Mouse (Mus musculus): Measurements from ENCODE around the gene Foxc2. TPM values are rescaled to one million over a fixed set of nuclear protein-coding genes. Genes with fewer than 3 reads are reported as not detected.
"Not testable (repeated sequence)": the region's sequence is repeated elsewhere in the genome, so short reads cannot be mapped to it uniquely, and the experiment has no call there.

Gene Foxc2
- polyA plus RNA-seq, 2 experiments: 0.06 TPM

GRCm38 (mm10) chr8:121134102-121134501 lies 18.1 kb downstream of the Foxc2 start:
- ATAC-seq (ENCODE audit: insufficient read depth) (no peak), DNase-seq (ENCODE audit: low read depth in 3 of 3, low spot score in 3 of 3) (no peak)
- peaks cover 15% of the 10 kb centered on the region for H3K27me3 ChIP-seq (ENCODE audit: control insufficient read depth, insufficient read depth, low read length)
- H3K27ac ChIP-seq: no peak overlapping the region
- H3K9ac ChIP-seq (replicated peaks): no peak overlapping the region
- no peaks in the 10 kb centered on the region for H3K4me1 ChIP-seq (replicated peaks; ENCODE audit: control insufficient read depth in 2 of 2, insufficient read depth in 2 of 2, low read length in 1 of 2)
- TF ChIP-seq CTCF (IDR thresholded peaks at IDR 0.05; ENCODE audit: low read depth) (no peak), EP300 (IDR thresholded peaks at IDR 0.05; ENCODE audit: low read depth) (no peak)
- no peak overlapping the region for H3K4me3 ChIP-seq (ENCODE audit: insufficient read depth in 1 of 2, low read depth in 2 of 2, low read length in 2 of 2)
- no peaks in the 10 kb centered on the region for H3K36me3 ChIP-seq (replicated peaks; ENCODE audit: control insufficient read depth, insufficient read depth, low read depth)
- H3K9me3 ChIP-seq (ENCODE audit: control insufficient read depth, low read length): no peaks in the 10 kb centered on the region; the same call in 1 of the 2 replicates
- H3K4me2 ChIP-seq (ENCODE audit: low read depth): no peak overlapping the region
- WGBS (ENCODE audit: insufficient replicate concordance): 60% methylated on average over 10 of the region's 10 CpGs

DNA sequence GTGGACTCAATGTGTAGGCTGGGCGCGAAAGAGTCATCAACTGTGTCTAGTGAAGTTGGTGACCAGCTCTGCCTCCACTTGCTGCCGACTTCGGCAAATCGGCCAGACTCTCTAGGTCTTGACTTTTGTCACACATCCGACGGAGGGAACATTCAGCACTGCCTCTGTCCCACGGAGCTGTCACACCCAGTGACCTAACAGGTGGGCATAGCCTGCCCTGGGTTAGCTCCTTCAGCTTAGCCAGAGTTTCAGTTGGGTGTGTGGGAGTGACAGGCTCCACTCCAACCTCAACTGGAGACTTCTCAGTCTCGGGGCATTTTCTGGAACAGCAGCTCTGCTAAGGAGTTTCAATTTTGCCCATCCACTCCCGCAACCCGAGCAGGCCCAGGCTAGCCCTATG lies 18.5 kb downstream of the Foxc2 start:
- no peak overlapping the region for H3K4me3 ChIP-seq (ENCODE audit: insufficient read depth in 1 of 2, low read depth in 2 of 2, low read length in 2 of 2)
- DNase-seq (ENCODE audit: low read depth in 3 of 3, low spot score in 3 of 3) (no peak), ATAC-seq (ENCODE audit: insufficient read depth) (no peak)
- WGBS (ENCODE audit: insufficient replicate concordance): 68% methylated on average over 11 of the region's 11 CpGs
- no peaks in the 10 kb centered on the region for H3K4me1 ChIP-seq (replicated peaks; ENCODE audit: control insufficient read depth in 2 of 2, insufficient read depth in 2 of 2, low read length in 1 of 2)
- no peak overlapping the region for H3K4me2 ChIP-seq (ENCODE audit: low read depth)
- no peak overlapping the region for H3K9ac ChIP-seq (replicated peaks)
- H3K27ac ChIP-seq: no peak overlapping the region
- H3K36me3 ChIP-seq (replicated peaks; ENCODE audit: control insufficient read depth, insufficient read depth, low read depth): no peaks in the 10 kb centered on the region
- peaks cover 11% of the 10 kb centered on the region for H3K27me3 ChIP-seq (ENCODE audit: control insufficient read depth, insufficient read depth, low read length)
- no peaks in the 10 kb centered on the region; the same call in 1 of the 2 replicates for H3K9me3 ChIP-seq (ENCODE audit: control insufficient read depth, low read length)
- TF ChIP-seq CTCF (IDR thresholded peaks at IDR 0.05; ENCODE audit: low read depth) (no peak), EP300 (IDR thresholded peaks at IDR 0.05; ENCODE audit: low read depth) (no peak)

DNA sequence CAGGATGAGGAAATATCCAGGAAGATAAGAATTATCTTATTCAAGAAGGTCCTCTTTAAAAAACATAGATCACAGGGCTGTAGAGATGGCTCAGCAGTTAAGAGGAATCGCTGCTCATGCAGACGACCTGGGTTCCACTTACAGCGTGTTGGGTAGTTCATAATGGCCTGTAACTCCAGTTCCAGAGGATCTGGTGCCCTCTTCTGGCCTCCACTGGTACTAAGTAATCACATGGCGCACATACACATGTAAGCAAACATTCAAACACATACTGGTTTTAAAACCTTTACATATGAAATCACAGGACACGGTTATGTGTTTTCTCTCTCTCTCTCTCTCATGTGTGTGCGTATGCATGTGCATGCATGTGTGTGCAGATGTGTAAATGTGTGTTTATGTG lies 20.9 kb downstream of the Foxc2 start:
- TF ChIP-seq CTCF (IDR thresholded peaks at IDR 0.05; ENCODE audit: low read depth): 0 out of 2 replicates have a peak, but pooled peaks have one; percentile 3
- no peak for TF ChIP-seq EP300 (IDR thresholded peaks at IDR 0.05; ENCODE audit: low read depth)
- Histone ChIP-seq H3K9me3 (ENCODE audit: control insufficient read depth, low read length) (no peaks in the 10 kb centered on the region; the same call in 1 of the 2 replicates), H3K36me3 (replicated peaks; ENCODE audit: control insufficient read depth, insufficient read depth, low read depth) (no peaks in the 10 kb centered on the region), H3K27ac (no peak overlapping the region), H3K4me3 (ENCODE audit: insufficient read depth in 1 of 2, low read depth in 2 of 2, low read length in 2 of 2) (no peak overlapping the region), H3K27me3 (ENCODE audit: control insufficient read depth, insufficient read depth, low read length) (no peaks in the 10 kb centered on the region), H3K4me1 (replicated peaks; ENCODE audit: control insufficient read depth in 2 of 2, insufficient read depth in 2 of 2, low read length in 1 of 2) (no peaks in the 10 kb centered on the region), H3K4me2 (ENCODE audit: low read depth) (no peak overlapping the region), H3K9ac (replicated peaks) (no peak overlapping the region)
- WGBS (ENCODE audit: insufficient replicate concordance): 74% methylated on average over 6 of the region's 6 CpGs
- no peak for ATAC-seq (ENCODE audit: insufficient read depth)
- no peak for DNase-seq (ENCODE audit: low read depth in 3 of 3, low spot score in 3 of 3)

DNA sequence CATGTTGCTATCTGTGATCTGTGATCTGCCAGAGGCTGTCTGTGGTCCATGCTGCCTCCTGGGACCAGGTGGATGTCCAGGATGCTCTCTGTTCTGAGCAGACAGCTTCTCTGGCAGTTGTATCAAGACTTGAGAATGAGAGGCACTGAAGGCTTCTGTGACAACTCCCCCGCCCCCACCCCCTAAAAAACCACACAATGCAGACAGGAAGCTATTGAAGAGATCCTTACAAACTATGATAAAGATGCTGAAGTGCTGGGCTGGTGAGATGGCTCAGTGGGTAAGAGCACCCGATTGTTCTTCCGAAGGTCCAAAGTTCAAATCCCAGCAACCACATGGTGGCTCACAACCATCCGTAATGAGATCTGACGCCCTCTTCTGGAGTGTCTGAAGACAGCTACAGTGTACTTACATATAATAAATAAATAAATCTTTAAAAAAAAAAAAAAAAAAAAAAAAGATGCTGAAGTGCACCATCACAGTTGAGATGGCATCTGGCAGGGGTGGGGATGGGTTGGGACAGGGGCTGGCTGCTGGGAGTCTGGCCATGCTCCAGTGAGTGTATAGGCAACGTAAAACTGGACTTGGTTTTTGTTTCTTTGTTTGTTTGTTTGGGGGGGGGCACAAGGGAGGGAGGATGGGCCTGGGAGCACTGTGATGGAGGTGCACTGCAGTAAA lies 29.6 kb downstream of the Foxc2 start:
- not testable (repeated sequence) for DNase-seq (ENCODE audit: low read depth in 3 of 3, low spot score in 3 of 3); H3K4me3 ChIP-seq (ENCODE audit: insufficient read depth in 1 of 2, low read depth in 2 of 2, low read length in 2 of 2); H3K27me3 ChIP-seq (ENCODE audit: control insufficient read depth, insufficient read depth, low read length); H3K9me3 ChIP-seq (ENCODE audit: control insufficient read depth, low read length); H3K9ac ChIP-seq (replicated peaks); H3K27ac ChIP-seq; ATAC-seq (ENCODE audit: insufficient read depth); H3K4me2 ChIP-seq (ENCODE audit: low read depth); H3K36me3 ChIP-seq (replicated peaks; ENCODE audit: control insufficient read depth, insufficient read depth, low read depth); H3K4me1 ChIP-seq (replicated peaks; ENCODE audit: control insufficient read depth in 2 of 2, insufficient read depth in 2 of 2, low read length in 1 of 2)
- WGBS (ENCODE audit: insufficient replicate concordance): 17% methylated on average over 4 of the region's 6 CpGs

DNA sequence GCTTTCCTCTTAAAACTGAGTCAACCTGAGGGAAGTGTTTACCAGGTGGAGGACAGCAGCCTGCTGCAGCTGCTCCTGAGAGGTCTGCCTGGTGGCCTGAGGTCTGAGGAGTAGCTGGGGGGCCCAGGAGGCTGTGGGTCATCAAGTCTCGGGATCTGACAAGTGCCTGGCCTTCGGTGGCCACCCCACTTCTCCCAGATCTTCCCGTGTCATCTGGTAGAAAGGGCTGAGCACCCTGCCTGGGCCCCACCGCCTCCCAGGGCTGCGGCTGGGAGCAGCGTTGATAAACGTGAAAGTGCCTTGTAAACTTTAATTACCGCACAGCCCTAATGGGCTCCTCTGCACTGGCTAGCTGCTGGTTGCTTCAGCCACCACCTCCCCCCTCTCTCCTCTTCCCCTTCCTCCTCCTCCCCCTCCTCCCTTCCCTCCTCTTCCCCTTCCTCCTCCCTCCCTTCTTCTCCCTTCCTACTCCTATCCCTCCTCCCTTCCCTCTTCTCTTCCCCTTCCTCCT lies 32.7 kb downstream of the Foxc2 start:
- Histone ChIP-seq H3K27me3 (ENCODE audit: control insufficient read depth, insufficient read depth, low read length) (no peaks in the 10 kb centered on the region; the same call in 1 of the 2 replicates), H3K4me1 (replicated peaks; ENCODE audit: control insufficient read depth in 2 of 2, insufficient read depth in 2 of 2, low read length in 1 of 2) (no peaks in the 10 kb centered on the region), H3K27ac (no peak overlapping the region), H3K4me2 (ENCODE audit: low read depth) (no peak overlapping the region), H3K36me3 (replicated peaks; ENCODE audit: control insufficient read depth, insufficient read depth, low read depth) (no peaks in the 10 kb centered on the region), H3K9me3 (ENCODE audit: control insufficient read depth, low read length) (no peaks in the 10 kb centered on the region), H3K9ac (replicated peaks) (no peak overlapping the region), H3K4me3 (ENCODE audit: insufficient read depth in 1 of 2, low read depth in 2 of 2, low read length in 2 of 2) (no peak overlapping the region)
- DNase-seq (ENCODE audit: low read depth in 3 of 3, low spot score in 3 of 3) (no peak), ATAC-seq (ENCODE audit: insufficient read depth) (no peak)
- WGBS (ENCODE audit: insufficient replicate concordance): 8% methylated on average over 8 of the region's 8 CpGs
- TF ChIP-seq EP300 (IDR thresholded peaks at IDR 0.05; ENCODE audit: low read depth): no peak
- TF ChIP-seq CTCF (IDR thresholded peaks at IDR 0.05; ENCODE audit: low read depth): no peak
